Mouse (Mus musculus) cortical plate, adult 2 months (tissue): ENCODE results near the gene Pim3.

Experiments
- CTCF ChIP-seq: fragments of 200-500 bp; IDR thresholded peaks from 2 replicates; pipeline ENCODE4 v1.5.1; 2011; ENCODE audit warnings: mild to moderate bottlenecking, control low read depth, low read length; ENCODE audit not compliant: insufficient read depth; ENCODE audit errors: extremely low read depth
- POLR2A ChIP-seq: fragments of 200-500 bp; IDR thresholded peaks from 2 replicates; pipeline ENCODE4 v1.6.1; 2011; ENCODE audit warnings: mild to moderate bottlenecking, low read length, control low read depth; ENCODE audit not compliant: insufficient read depth; ENCODE audit errors: extremely low read depth

- TF ChIP-seq CTCF (no peak), POLR2A (no peak)
Measured at GRCm38 (mm10) chr15:88870418-88871185, 8.6 kb downstream of the Pim3 start.
